Mouse (Mus musculus): ENCODE measurements around the gene Unc13b. TPM values are rescaled to one million over a fixed set of nuclear protein-coding genes. Genes with fewer than 3 reads are reported as not detected.

Gene Unc13b
- 1.4 and 4.5 TPM in 2 replicates for polyA plus RNA-seq (2012; ENCODE audit: insufficient read depth, insufficient read length, missing spikeins)

DNA sequence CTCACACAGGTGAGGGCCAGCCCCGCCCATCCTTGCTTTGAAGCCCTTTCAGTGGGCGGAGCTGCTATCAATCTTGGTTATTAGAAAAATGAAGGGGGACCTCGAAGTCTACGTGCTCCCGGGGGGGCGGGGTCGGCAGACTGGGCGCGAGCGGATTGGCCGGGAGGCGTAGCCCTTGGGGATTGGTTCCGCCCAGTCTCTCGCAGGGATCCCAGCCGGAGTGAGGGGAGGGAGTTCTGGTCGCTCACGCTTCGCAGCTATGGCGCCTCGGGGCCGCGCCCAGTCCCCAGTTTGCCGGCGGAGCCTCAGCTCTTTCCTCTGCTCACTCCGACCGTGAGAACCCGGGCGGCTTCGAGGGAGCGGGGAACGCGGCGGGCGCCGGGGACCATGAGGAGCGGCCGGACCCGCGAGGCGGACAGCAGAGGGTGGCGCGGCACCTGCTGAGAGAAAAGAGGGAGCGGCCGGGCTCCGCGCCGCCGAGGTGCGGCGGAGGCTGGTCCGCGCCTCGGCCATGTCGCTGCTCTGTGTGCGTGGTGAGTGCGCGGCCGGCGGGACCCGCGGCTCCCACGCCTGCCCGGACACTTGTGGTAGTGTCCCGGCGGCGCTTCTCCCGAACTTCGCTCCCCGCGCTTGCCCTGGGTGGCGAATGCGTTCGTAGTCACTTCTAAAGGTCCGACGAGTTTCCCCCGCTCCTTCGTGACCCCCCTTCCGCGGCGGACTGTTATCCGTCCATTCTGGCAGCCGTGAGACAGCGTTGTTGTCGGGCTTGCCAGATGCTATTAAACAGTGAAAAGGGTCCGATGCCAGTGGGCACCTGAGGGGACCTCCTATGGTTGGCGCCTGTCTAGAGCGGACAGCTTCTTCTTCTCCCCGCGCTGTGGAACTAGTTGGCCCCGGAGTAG is at the start of gene Unc13b:
Gene Unc13b, plus strand, starts transcription at position 201 of the 902 bp plus-strand sequence.
- Histone ChIP-seq H3K27ac (replicated peaks; ENCODE audit: low read depth, low read length) (peak within 1 kb of the TSS; percentile 40; the same call in 1 of the 2 replicates), H3K4me3 (ENCODE audit: insufficient read depth, low read depth, low read length) (peak within 1 kb of the TSS; percentile 79), H3K4me1 (ENCODE audit: control insufficient read depth, insufficient read depth, insufficient read length, low read length) (no peaks in the 10 kb centered on the region)

- Histone ChIP-seq H3K27ac (replicated peaks; ENCODE audit: low read depth, low read length) (peak within 1 kb of the TSS; percentile 59; the same call in 1 of the 2 replicates), H3K4me1 (ENCODE audit: control insufficient read depth, insufficient read depth, insufficient read length, low read length) (no peaks in the 10 kb centered on the region), H3K4me3 (ENCODE audit: insufficient read depth, low read depth, low read length) (peak within 1 kb of the TSS; percentile 91)
These were observed 48.4 kb upstream of the Unc13b start, which contains the start of gene Fancg for GRCm38 (mm10) chr4:43010161-43011038. Fancg (minus strand) TSS chr4:43010506.

GRCm38 (mm10) chr4:43012091-43012490 is 46.7 kb upstream of the Unc13b start:
- Histone ChIP-seq H3K4me3 (ENCODE audit: insufficient read depth, low read depth, low read length) (no peak overlapping the region), H3K27ac (replicated peaks; ENCODE audit: low read depth, low read length) (no peak overlapping the region), H3K4me1 (ENCODE audit: control insufficient read depth, insufficient read depth, insufficient read length, low read length) (no peaks in the 10 kb centered on the region)

GRCm38 (mm10) chr4:43018156-43018555 is 40.6 kb upstream of the Unc13b start:
- Histone ChIP-seq H3K4me1 (ENCODE audit: control insufficient read depth, insufficient read depth, insufficient read length, low read length) (no peaks in the 10 kb centered on the region), H3K4me3 (ENCODE audit: insufficient read depth, low read depth, low read length) (no peak overlapping the region), H3K27ac (replicated peaks; ENCODE audit: low read depth, low read length) (no peak overlapping the region)

GRCm38 (mm10) chr4:43019176-43019575 is 39.6 kb upstream of the Unc13b start:
- no peak overlapping the region for H3K4me3 ChIP-seq (ENCODE audit: insufficient read depth, low read depth, low read length)
- no peaks in the 10 kb centered on the region for H3K4me1 ChIP-seq (ENCODE audit: control insufficient read depth, insufficient read depth, insufficient read length, low read length)
- no peak overlapping the region for H3K27ac ChIP-seq (replicated peaks; ENCODE audit: low read depth, low read length)

DNA sequence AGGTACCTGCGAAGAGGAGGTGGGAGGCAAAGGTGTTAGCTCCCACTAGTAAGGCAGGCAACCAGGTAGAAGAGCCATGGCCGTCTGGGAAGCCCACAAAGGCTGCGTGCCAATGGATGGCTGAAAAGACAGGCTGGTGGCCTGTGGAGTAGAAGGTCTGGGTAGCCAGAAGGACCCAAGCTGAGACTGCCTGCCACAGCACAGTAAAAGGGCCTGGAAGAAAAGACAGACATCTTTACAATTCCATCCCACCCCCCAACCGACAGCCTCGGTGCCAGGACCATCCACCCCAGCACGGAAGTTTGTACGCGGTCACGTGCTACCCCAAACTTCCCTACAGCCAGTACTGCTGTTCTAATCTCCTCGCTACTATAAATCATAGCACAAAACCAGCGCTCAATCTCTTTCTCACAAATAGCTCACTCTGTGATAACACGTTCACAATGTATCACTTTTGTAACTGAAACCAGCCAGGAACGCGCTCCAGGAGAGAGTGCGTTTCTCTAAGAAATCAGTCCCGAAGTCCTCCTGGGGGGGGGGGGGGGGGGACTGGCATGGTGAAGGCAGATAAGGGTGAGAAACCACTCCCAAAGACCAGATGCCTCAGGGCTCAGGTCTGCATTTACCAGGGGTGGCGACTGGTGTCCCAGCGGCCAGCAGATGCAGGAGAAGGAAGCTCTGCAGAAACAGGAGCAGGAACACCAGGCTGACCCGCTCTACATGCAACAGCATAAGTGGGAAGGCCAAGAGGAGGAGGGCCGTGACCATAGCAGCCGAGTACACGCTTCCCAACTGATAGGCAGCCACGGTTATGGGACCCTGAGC is 38.9 kb upstream of the Unc13b start:
- peaks cover 2% of the 10 kb centered on the region; the same call in 1 of the 2 replicates for H3K4me1 ChIP-seq (ENCODE audit: control insufficient read depth, insufficient read depth, insufficient read length, low read length)
- H3K4me3 ChIP-seq (ENCODE audit: insufficient read depth, low read depth, low read length) = no peak overlapping the region
- no peak overlapping the region for H3K27ac ChIP-seq (replicated peaks; ENCODE audit: low read depth, low read length)

GRCm38 (mm10) chr4:43020876-43021275 is 37.9 kb upstream of the Unc13b start:
- Histone ChIP-seq H3K4me1 (ENCODE audit: control insufficient read depth, insufficient read depth, insufficient read length, low read length) (peaks cover 4% of the 10 kb centered on the region; the same call in 1 of the 2 replicates), H3K4me3 (ENCODE audit: insufficient read depth, low read depth, low read length) (no peak overlapping the region), H3K27ac (replicated peaks; ENCODE audit: low read depth, low read length) (no peak overlapping the region)

DNA sequence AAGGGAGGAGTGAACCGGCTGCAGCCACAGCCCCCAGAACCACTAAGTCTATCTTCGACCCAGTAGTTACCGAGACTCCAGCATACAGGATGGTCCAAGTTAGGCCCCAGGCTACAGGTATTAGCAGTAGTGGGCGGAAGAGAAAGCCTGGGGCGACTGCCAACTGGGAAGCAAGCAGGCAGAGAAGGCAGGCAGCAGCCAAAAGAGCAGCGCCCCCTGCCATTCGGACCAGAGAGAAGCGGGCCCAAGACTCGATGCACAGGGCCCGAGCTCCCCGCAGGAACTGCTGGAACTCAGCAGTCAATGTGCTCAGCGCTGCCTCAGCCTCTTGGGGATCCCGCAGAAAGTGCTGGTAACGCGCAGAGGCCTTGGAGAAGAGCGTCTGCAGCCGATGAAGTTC is 37.4 kb upstream of the Unc13b start:
- Histone ChIP-seq H3K4me1 (ENCODE audit: control insufficient read depth, insufficient read depth, insufficient read length, low read length) (peaks cover 4% of the 10 kb centered on the region; the same call in 1 of the 2 replicates), H3K27ac (replicated peaks; ENCODE audit: low read depth, low read length) (no peak overlapping the region), H3K4me3 (ENCODE audit: insufficient read depth, low read depth, low read length) (no peak overlapping the region)

DNA sequence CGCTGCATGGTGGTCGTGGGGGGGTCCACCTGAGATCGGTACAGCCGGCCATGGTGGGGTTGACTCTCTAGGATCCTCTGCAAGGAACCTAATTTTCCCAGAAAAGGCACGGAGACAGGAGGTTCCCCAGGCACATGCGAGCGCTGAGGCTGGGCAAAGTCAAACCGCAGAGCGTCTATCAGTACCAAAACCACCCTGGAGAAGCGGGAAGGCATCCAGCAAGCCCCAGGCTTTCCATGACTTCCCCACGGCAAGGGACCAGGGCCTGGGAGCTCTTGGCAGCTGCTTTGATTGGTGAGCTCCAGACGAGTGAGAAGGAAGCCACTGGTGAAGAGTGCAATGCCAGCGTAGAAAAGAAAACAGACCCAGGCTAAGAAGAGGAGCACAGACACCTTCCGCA is 34.1 kb upstream of the Unc13b start:
- peak overlapping the region; percentile 89 for H3K4me3 ChIP-seq (ENCODE audit: insufficient read depth, low read depth, low read length)
- H3K27ac ChIP-seq (replicated peaks; ENCODE audit: low read depth, low read length) = no peak overlapping the region

DNA sequence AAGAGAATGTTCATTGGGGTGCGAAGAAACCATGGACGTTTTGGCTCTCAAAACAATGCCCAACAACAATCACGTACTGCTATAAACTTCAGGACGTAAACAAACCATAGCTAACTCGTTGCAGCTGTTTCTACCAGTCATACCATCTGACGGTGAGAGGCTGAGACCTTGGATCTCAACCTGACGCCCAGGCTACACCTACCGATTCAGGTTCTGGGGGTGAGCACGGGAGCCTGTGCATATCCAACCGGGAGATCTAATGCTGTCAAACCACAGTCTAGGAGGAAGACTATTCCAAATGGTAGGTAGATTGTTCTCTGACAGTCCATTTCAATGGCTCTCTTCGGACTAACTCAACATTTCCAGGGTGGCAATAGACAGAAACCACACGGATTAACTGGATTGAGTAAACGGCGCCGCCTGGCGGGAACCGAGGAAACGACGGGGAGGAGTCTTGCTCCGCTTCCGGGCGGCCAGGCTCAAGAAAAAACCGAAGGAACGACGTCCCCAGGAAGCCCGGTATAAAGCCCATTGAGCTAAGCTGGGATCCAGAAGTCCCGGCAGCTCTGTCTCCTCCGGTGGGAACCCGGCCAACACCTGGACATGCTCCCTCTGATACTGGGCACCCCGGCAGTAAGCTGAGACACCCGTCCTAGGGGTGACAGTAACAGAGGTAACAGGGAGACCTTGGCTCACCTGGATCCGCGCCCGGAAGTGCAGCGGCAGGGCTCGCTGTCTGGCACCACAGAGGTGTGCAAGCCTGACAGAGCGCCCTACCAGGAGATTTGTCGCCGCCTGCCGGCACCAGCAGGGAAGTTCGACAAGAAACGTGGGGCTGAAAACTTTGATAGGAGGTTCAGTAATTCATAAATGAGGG is 33.4 kb upstream of the Unc13b start, which contains the start of gene Pigo:
Gene Pigo, minus strand, starts transcription at position 736 of the 877 bp plus-strand sequence.
- peaks cover 6% of the 10 kb centered on the region; the same call in 1 of the 2 replicates for H3K4me1 ChIP-seq (ENCODE audit: control insufficient read depth, insufficient read depth, insufficient read length, low read length)
- peak within 1 kb of the TSS; percentile 92 for H3K27ac ChIP-seq (replicated peaks; ENCODE audit: low read depth, low read length)
- H3K4me3 ChIP-seq (ENCODE audit: insufficient read depth, low read depth, low read length) = peak within 1 kb of the TSS; percentile 89

More for the DNA sequence above, 34.1 kb upstream of the Unc13b start:
- peaks cover 4% of the 10 kb centered on the region; the same call in 1 of the 2 replicates for H3K4me1 ChIP-seq (ENCODE audit: control insufficient read depth, insufficient read depth, insufficient read length, low read length)

DNA sequence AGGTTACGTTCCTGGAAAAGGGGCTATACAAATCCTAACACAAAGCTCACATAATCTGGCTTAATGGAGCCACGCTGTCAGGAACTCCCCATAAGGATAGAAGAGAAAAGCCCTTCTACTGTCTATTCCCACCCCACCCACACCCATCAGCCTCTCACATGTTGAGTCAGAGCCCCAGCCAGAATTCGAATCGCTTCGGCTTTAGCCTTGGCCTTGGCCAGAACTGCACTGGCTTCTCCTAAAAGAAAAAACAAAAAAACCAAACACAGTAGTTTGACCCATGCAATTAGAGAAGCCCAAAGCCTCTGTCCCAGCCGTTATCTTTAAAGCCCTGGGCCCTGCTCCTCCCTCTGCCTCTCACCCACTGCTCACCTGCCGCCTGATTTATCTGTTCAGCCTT is 29.6 kb upstream of the Unc13b start:
- Histone ChIP-seq H3K4me3 (ENCODE audit: insufficient read depth, low read depth, low read length) (no peak overlapping the region), H3K4me1 (ENCODE audit: control insufficient read depth, insufficient read depth, insufficient read length, low read length) (peaks cover 7% of the 10 kb centered on the region; the same call in 1 of the 2 replicates), H3K27ac (replicated peaks; ENCODE audit: low read depth, low read length) (no peak overlapping the region)

GRCm38 (mm10) chr4:43029749-43030148 is 29.0 kb upstream of the Unc13b start:
- peaks cover 6% of the 10 kb centered on the region; the same call in 1 of the 2 replicates for H3K4me1 ChIP-seq (ENCODE audit: control insufficient read depth, insufficient read depth, insufficient read length, low read length)
- no peak overlapping the region for H3K4me3 ChIP-seq (ENCODE audit: insufficient read depth, low read depth, low read length)
- no peak overlapping the region for H3K27ac ChIP-seq (replicated peaks; ENCODE audit: low read depth, low read length)

DNA sequence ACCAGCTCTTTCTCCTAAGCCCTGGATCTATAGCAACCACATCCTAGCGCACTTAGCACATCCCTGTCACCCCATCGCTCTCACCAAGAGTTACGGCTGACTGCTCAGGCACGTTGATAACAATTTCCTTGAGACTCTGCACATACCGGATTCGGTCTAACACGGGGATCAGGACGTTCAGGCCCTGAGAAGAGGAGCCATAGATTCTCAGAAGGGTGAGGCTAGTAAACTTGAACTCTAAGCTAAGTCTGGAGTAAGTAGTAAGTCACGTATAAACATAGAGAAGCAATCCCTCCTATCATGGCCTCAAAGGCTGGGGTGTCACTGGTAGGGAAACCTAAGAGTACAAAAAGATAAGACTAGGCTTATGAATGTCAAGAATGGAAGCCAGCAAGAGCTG is 28.4 kb upstream of the Unc13b start:
- Histone ChIP-seq H3K27ac (replicated peaks; ENCODE audit: low read depth, low read length) (no peak overlapping the region), H3K4me3 (ENCODE audit: insufficient read depth, low read depth, low read length) (peak overlapping the region; percentile 85), H3K4me1 (ENCODE audit: control insufficient read depth, insufficient read depth, insufficient read length, low read length) (peaks cover 2% of the 10 kb centered on the region; the same call in 1 of the 2 replicates)

All from brown adipose tissue, adult 24 weeks (tissue).